Mouse (Mus musculus) 3134 (cell line): Measurements from ENCODE around the gene Mettl21e.
"Not testable (repeated sequence)": the region's sequence is repeated elsewhere in the genome, so short reads cannot be mapped to it uniquely, and the experiment has no call there.

Experiments used
- DNase-seq: peaks from one replicate; pipeline ENCODE4 v3.0.0-alpha.2; 2011; ENCODE audit warnings: low spot score; ENCODE audit not compliant: insufficient read length; ENCODE audit errors: extremely low read depth

Mettl21e gene

GRCm38 (mm10) chr1:44218876-44219275, at the start of gene Mettl21e:
Gene Mettl21e (minus strand): TSS chr1:44218961.
- DNase-seq = no peak

GRCm38 (mm10) chr1:44240440-44240839, 21.7 kb upstream of the Mettl21e start:
- not testable (repeated sequence) for DNase-seq

GRCm38 (mm10) chr1:44239969-44240368, 21.2 kb upstream of the Mettl21e start:
- no peak for DNase-seq

GRCm38 (mm10) chr1:44237305-44237704, 18.5 kb upstream of the Mettl21e start:
- no peak for DNase-seq

- DNase-seq = no peak
Measured at GRCm38 (mm10) chr1:44235311-44235710, 16.6 kb upstream of the Mettl21e start.

- not testable (repeated sequence) for DNase-seq
Measured at GRCm38 (mm10) chr1:44234531-44234930, 15.8 kb upstream of the Mettl21e start.

- no peak for DNase-seq
Measured at GRCm38 (mm10) chr1:44229044-44229443, 10.3 kb upstream of the Mettl21e start.

GRCm38 (mm10) chr1:44217118-44217517, 1.6 kb downstream of the Mettl21e start:
- DNase-seq = no peak

GRCm38 (mm10) chr1:44216352-44217116, 2.2 kb downstream of the Mettl21e start:
- DNase-seq = no peak

- DNase-seq = no peak
Measured at GRCm38 (mm10) chr1:44214443-44214842, 4.3 kb downstream of the Mettl21e start.

GRCm38 (mm10) chr1:44202876-44203275, 15.9 kb downstream of the Mettl21e start:
- no peak for DNase-seq

- DNase-seq = peak; percentile 19
Measured at GRCm38 (mm10) chr1:44198273-44199171, 20.2 kb downstream of the Mettl21e start.

GRCm38 (mm10) chr1:44186396-44186795, 32.4 kb downstream of the Mettl21e start:
- no peak for DNase-seq

GRCm38 (mm10) chr1:44178086-44178485, 40.7 kb downstream of the Mettl21e start:
- no peak for DNase-seq

- DNase-seq = no peak
Measured at GRCm38 (mm10) chr1:44173903-44174302, 44.9 kb downstream of the Mettl21e start.

- no peak for DNase-seq
Measured at GRCm38 (mm10) chr1:44172656-44173055, 46.1 kb downstream of the Mettl21e start.

GRCm38 (mm10) chr1:44167859-44168383, 50.8 kb downstream of the Mettl21e start:
- no peak for DNase-seq

- no peak for DNase-seq
Measured at GRCm38 (mm10) chr1:44162389-44162788, 56.4 kb downstream of the Mettl21e start.

GRCm38 (mm10) chr1:44161818-44162217, 56.9 kb downstream of the Mettl21e start:
- DNase-seq = no peak

- no peak for DNase-seq
Measured at GRCm38 (mm10) chr1:44158317-44158716, 60.4 kb downstream of the Mettl21e start.

- no peak for DNase-seq
Measured at GRCm38 (mm10) chr1:44155287-44155686, 63.5 kb downstream of the Mettl21e start.
